Mouse (Mus musculus) midbrain, embryonic 14.5 days (tissue): ENCODE results near the gene Cyp4b1. TPM values are rescaled to one million over a fixed set of nuclear protein-coding genes. Genes with fewer than 3 reads are reported as not detected.
"Not testable (repeated sequence)": the region's sequence is repeated elsewhere in the genome, so short reads cannot be mapped to it uniquely, and the experiment has no call there.

ENCODE experiments used
- ATAC-seq: fragments of 200-750 bp; cut with Nextera tagmentation; 2 replicates; pipeline ENCODE4 v1.8.0; 2017; ENCODE audit warnings: moderate number of reproducible peaks, moderate library complexity; ENCODE audit not compliant: low FRiP score, low TSS enrichment
- DNase-seq: peaks from one replicate; pipeline ENCODE4 v3.0.0-alpha.2; 2015
- H3K27ac ChIP-seq: fragments of 300-500 bp; sonication (generic); replicated peaks from 2 replicates; pipeline ENCODE4 v1.5.1; 2014; ENCODE audit warnings: mild to moderate bottlenecking, low read depth, low read length, moderate library complexity
- H3K27me3 ChIP-seq: fragments of 300-500 bp; sonication (generic); 2 replicates; pipeline ENCODE4 v1.6.1; 2014; ENCODE audit warnings: low read length, control low read depth, mixed read lengths; ENCODE audit not compliant: control insufficient read depth, insufficient read depth
- H3K36me3 ChIP-seq: fragments of 300-500 bp; sonication (generic); 2 replicates; pipeline ENCODE4 v1.6.1; 2014; ENCODE audit warnings: low read length, control low read depth; ENCODE audit not compliant: control insufficient read depth, insufficient read depth
- H3K4me1 ChIP-seq: fragments of 300-500 bp; sonication (generic); 2 replicates; pipeline ENCODE4 v1.6.1; 2014; ENCODE audit warnings: mild to moderate bottlenecking, antibody characterized with exemption, low read length, control low read depth; ENCODE audit not compliant: control insufficient read depth, insufficient read depth
- H3K4me2 ChIP-seq: fragments of 300-500 bp; sonication (generic); 2 replicates; pipeline ENCODE4 v1.6.1; 2014; ENCODE audit warnings: mild to moderate bottlenecking, low read length, moderate library complexity
- H3K4me3 ChIP-seq: fragments of 300-500 bp; sonication (generic); replicated peaks from 2 replicates; pipeline ENCODE4 v1.5.1; 2014; ENCODE audit warnings: low read depth, low read length
- H3K9ac ChIP-seq: fragments of 300-500 bp; sonication (generic); replicated peaks from 2 replicates; pipeline ENCODE4 v1.6.1; 2014; ENCODE audit warnings: mild to moderate bottlenecking, low read length, moderate library complexity
- H3K9me3 ChIP-seq: fragments of 300-500 bp; sonication (generic); 2 replicates; pipeline ENCODE4 v1.6.1; 2016; ENCODE audit warnings: low read length, control low read depth, mixed read lengths; ENCODE audit not compliant: control insufficient read depth
- WGBS: fragments of 180-500 bp; shearing (Covaris S2); extraction: QIAGEN DNeasy Blood & Tissue Kit; methylation state at CpG from one replicate; pipeline ENCODE4 v1.1.7; 2014; 5-methylcytosine and 5-hydroxymethylcytosine counted together
- polyA plus RNA-seq: library from polyadenylated mRNA; unstranded; fragments of >200 nt; fragmentation: Nextera tagmentation; extraction: Ambion mirVana; gene quantifications from 2 replicates; pipeline ENCODE4 v1.2.1, GENCODE M21; 2014

Gene Cyp4b1
- polyA plus RNA-seq = 0.54 and 0.67 TPM in 2 replicates

- no peak within 1 kb of the TSS for H3K4me3 ChIP-seq
- no peak for ATAC-seq
These were observed at the start of gene Cyp4b1 for GRCm38 (mm10) chr4:115647580-115647979. Cyp4b1 (minus strand) TSS chr4:115647723.

GRCm38 (mm10) chr4:115686299-115686698 is 38.8 kb upstream of the Cyp4b1 start:
- Histone ChIP-seq H3K4me1 (no peaks in the 10 kb centered on the region), H3K9me3 (no peaks in the 10 kb centered on the region), H3K4me3 (no peak overlapping the region), H3K4me2 (no peak overlapping the region), H3K27me3 (no peaks in the 10 kb centered on the region), H3K27ac (no peak overlapping the region), H3K36me3 (no peaks in the 10 kb centered on the region), H3K9ac (no peak overlapping the region)
- WGBS = 36% methylated on average over 4 of the region's 4 CpGs
- ATAC-seq = no peak
- no peak for DNase-seq

More at GRCm38 (mm10) chr4:115647580-115647979, at the start of gene Cyp4b1:
- DNase-seq = no peak
- no peak within 1 kb of the TSS for H3K27ac ChIP-seq
- H3K4me1 ChIP-seq = no peaks in the 10 kb centered on the region
- no peaks in the 10 kb centered on the region for H3K36me3 ChIP-seq
- H3K27me3 ChIP-seq = no peaks in the 10 kb centered on the region
- no peaks in the 10 kb centered on the region for H3K9me3 ChIP-seq
- WGBS = 89% methylated on average over 9 of the region's 9 CpGs
- no peak within 1 kb of the TSS for H3K4me2 ChIP-seq
- H3K9ac ChIP-seq = no peak within 1 kb of the TSS

- Histone ChIP-seq H3K27ac (no peak overlapping the region), H3K36me3 (no peaks in the 10 kb centered on the region), H3K4me2 (no peak overlapping the region), H3K4me1 (0 out of 2 replicates have a peak, but pooled peaks cover 2% of the 10 kb centered on the region), H3K27me3 (no peaks in the 10 kb centered on the region), H3K4me3 (no peak overlapping the region), H3K9me3 (no peaks in the 10 kb centered on the region), H3K9ac (no peak overlapping the region)
- DNase-seq = no peak
- ATAC-seq = no peak
These were observed 11.7 kb upstream of the Cyp4b1 start for GRCm38 (mm10) chr4:115659190-115659589.

- no peaks in the 10 kb centered on the region for H3K36me3 ChIP-seq
- H3K4me2 ChIP-seq = peak overlapping the region; percentile 94
- ATAC-seq (no peak), DNase-seq (no peak)
- no peaks in the 10 kb centered on the region for H3K9me3 ChIP-seq
- no peaks in the 10 kb centered on the region for H3K27me3 ChIP-seq
- H3K9ac ChIP-seq = no peak overlapping the region
- no peak overlapping the region for H3K27ac ChIP-seq
- peak overlapping the region; percentile 46 for H3K4me3 ChIP-seq
- 0 out of 2 replicates have a peak, but pooled peaks cover 2% of the 10 kb centered on the region for H3K4me1 ChIP-seq
These were observed 10.3 kb upstream of the Cyp4b1 start for GRCm38 (mm10) chr4:115657867-115658249.

- Histone ChIP-seq H3K4me1 (0 out of 2 replicates have a peak, but pooled peaks cover 2% of the 10 kb centered on the region), H3K9ac (peak overlapping the region; percentile 69), H3K4me3 (peak overlapping the region; percentile 46), H3K27ac (0 out of 2 replicates have a peak overlapping the region, but pooled peaks have one; percentile 49), H3K27me3 (no peaks in the 10 kb centered on the region), H3K4me2 (peak overlapping the region; percentile 94), H3K36me3 (no peaks in the 10 kb centered on the region), H3K9me3 (no peaks in the 10 kb centered on the region)
- ATAC-seq (peak; percentile 70; the same call in 1 of the 2 replicates), DNase-seq (peak; percentile 67)
- 2% methylated on average over 34 of the region's 34 CpGs for WGBS
These were observed 9.8 kb upstream of the Cyp4b1 start for GRCm38 (mm10) chr4:115657104-115657866.

GRCm38 (mm10) chr4:115656535-115656922 is 9.0 kb upstream of the Cyp4b1 start:
- not testable (repeated sequence) for H3K4me2 ChIP-seq, H3K4me1 ChIP-seq, H3K36me3 ChIP-seq, H3K9ac ChIP-seq, H3K27ac ChIP-seq, H3K9me3 ChIP-seq, DNase-seq, ATAC-seq, H3K27me3 ChIP-seq, H3K4me3 ChIP-seq
- 85% methylated on average over 1 of the region's 1 CpGs for WGBS

- H3K36me3 ChIP-seq, H3K27me3 ChIP-seq, DNase-seq, H3K4me1 ChIP-seq, H3K9ac ChIP-seq, H3K27ac ChIP-seq, H3K9me3 ChIP-seq, ATAC-seq, H3K4me2 ChIP-seq, H3K4me3 ChIP-seq: not testable (repeated sequence)
- WGBS = 92% methylated on average over 7 of the region's 7 CpGs
These were observed 8.5 kb upstream of the Cyp4b1 start for GRCm38 (mm10) chr4:115655841-115656534.

- ATAC-seq (no peak), DNase-seq (no peak)
- Histone ChIP-seq H3K36me3 (no peaks in the 10 kb centered on the region), H3K9me3 (no peaks in the 10 kb centered on the region), H3K4me3 (no peak overlapping the region), H3K27ac (no peak overlapping the region), H3K4me2 (no peak overlapping the region), H3K9ac (no peak overlapping the region), H3K4me1 (no peaks in the 10 kb centered on the region), H3K27me3 (no peaks in the 10 kb centered on the region)
- WGBS = 85% methylated on average over 5 of the region's 5 CpGs
These were observed 3.3 kb upstream of the Cyp4b1 start for GRCm38 (mm10) chr4:115650866-115651265.

- H3K4me3 ChIP-seq = no peak overlapping the region
- H3K27me3 ChIP-seq = no peaks in the 10 kb centered on the region
- H3K9ac ChIP-seq = no peak overlapping the region
- no peaks in the 10 kb centered on the region for H3K4me1 ChIP-seq
- no peak overlapping the region for H3K4me2 ChIP-seq
- no peaks in the 10 kb centered on the region for H3K36me3 ChIP-seq
- DNase-seq = no peak
- no peak for ATAC-seq
- no peaks in the 10 kb centered on the region for H3K9me3 ChIP-seq
- no peak overlapping the region for H3K27ac ChIP-seq
These were observed 1.8 kb upstream of the Cyp4b1 start for GRCm38 (mm10) chr4:115649344-115649743.
